Mouse (Mus musculus) bone marrow macrophage, adult 2 months (primary cell): Measurements from ENCODE around the gene Pim3.

ENCODE experiments used
- CTCF ChIP-seq: IDR thresholded peaks from 2 replicates; pipeline ENCODE4 v1.5.1; 2012; ENCODE audit warnings: low read depth, mild to moderate bottlenecking, low read length, moderate library complexity
- POLR2A ChIP-seq: IDR thresholded peaks from 2 replicates; pipeline ENCODE4 v1.6.1; 2012; ENCODE audit warnings: mild to moderate bottlenecking, low read depth, low read length, borderline replicate concordance

DNA sequence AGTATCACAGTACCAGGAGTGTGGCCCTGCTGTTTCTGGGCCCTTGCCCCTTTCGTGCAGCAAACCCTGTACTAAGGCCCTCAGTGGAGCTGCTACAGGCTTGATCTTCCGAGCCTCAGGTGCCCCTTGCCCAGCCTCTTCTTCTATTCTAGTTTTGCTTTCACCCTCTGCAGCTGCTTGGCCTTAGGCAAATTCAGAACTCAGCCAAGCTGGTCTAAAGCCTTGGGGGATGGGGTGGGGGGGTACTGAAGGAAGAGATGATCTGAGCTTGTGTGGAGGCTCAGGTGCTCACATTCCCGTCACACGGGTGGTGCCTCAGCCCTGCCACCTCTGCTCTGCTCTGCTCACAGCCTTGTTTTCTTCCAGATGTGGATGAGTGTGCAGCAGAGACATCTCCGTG lies 38.6 kb upstream of the Pim3 start:
- TF ChIP-seq POLR2A (no peak), CTCF (no peak)
